Mouse (Mus musculus) heart, postnatal 25 days (tissue): Measurements from ENCODE around the gene Pon1. TPM values are rescaled to one million over a fixed set of nuclear protein-coding genes. Genes with fewer than 3 reads are reported as not detected.
"Not testable (repeated sequence)": the region's sequence is repeated elsewhere in the genome, so short reads cannot be mapped to it uniquely, and the experiment has no call there.

Source experiments
- DNase-seq: peaks from one replicate; pipeline ENCODE4 v3.0.0; 2022; ENCODE audit warnings: low spot score
- intact Hi-C: fragments of 180-260 bp; cut with DNase I; formaldehyde crosslinking; loops from one replicate; pipeline ENCODE4 v1.15.1; 2025
- total RNA-seq, 2 experiments: library from RNA; stranded (reverse); gene quantifications; 2 replicates each; pipeline ENCODE4 v1.2.3; 2021

The Pon1 gene
- total RNA-seq, result not detected

DNA sequence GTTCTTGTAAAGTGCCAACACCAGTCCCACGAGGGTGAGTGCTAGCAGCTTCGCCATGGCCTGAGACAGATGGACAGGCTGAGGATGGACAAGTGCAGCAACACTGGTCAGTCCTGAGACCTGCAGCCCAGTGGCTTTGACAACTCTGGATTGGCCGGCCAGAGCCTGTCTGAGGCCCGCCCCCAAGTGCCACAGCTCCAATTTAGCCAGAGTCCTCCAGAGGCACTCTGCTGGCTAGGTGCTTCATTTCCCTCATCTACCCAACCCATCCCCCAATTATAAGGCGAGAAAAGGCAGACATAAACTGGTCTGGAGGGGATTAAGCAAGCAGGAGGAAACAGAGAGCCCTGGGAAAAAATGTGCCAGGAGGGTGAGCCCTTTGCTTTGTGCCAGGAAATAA lies at the start of gene Pon1:
Pon1 (minus strand) TSS at position 254 of the 400 bp plus-strand sequence.
- no peak for DNase-seq
- intact Hi-C loops, result no loop called here

DNA sequence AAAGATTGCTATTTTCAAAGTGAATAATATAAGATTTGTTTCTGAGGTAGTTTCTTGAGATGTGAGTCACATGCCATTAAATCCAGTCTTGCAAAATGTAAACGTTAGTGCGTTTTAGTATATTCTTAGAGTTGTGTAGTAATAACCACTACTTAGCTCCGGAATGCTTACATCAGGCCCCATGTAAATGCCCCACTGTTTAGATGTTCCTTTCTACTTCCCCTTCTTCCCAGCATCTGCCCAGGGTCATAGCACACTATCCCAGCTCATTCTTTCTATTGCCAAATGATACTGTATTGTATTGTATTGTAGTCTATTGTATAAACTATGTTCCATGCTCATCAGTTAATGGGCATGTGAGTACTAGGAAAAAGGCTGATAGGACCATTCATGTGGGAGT lies 45.1 kb upstream of the Pon1 start:
- intact Hi-C loops, result no loop called here

DNA sequence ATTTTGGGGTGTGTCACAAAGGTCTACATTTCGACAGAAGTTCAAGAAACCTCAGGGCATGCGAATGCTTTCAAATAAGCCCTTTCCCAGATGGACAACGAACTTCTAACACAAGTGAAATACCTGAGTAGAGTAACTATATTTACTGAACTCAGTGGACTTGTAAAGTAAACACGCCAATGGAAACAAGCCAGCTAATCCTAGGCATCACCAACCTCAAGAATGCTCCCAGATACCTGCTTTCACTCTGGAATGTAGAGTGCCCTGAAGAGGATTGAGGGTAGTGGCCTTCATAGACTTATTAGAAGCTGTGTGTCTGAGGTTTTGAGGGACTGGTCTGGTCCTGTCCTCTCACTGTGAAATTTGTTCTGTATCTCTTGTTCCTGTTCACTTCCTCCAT lies 43.8 kb upstream of the Pon1 start:
- intact Hi-C loops, result no loop called here
- no peak for DNase-seq

More for the DNA sequence above, 45.1 kb upstream of the Pon1 start:
- no peak for DNase-seq

DNA sequence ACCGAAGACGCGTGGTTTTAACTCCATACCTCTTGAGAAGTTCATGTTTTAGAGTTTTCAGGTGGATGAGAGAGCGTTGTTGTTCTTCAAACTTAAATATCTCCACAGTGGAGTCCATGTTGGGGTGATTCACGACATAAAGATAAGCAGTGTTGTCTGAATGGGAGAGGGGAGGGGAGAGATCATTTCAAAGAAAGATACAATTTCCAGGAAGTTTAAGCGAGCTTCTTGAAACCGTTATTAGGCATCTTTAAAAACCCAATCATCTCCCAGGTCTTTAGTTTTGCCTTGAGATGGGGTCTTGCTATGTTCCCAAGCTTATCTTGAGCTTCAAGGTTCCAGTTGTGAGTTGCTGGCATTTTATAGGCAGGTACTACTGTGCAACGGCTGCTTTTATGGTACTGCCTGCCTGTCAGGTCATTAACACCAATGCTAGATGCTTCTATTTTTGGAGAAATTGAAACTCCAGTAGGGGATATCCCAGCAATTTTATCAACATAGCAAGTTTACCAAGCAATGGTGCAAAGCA lies 43.2 kb upstream of the Pon1 start:
- intact Hi-C loops, result no loop called here
- no peak for DNase-seq

DNA sequence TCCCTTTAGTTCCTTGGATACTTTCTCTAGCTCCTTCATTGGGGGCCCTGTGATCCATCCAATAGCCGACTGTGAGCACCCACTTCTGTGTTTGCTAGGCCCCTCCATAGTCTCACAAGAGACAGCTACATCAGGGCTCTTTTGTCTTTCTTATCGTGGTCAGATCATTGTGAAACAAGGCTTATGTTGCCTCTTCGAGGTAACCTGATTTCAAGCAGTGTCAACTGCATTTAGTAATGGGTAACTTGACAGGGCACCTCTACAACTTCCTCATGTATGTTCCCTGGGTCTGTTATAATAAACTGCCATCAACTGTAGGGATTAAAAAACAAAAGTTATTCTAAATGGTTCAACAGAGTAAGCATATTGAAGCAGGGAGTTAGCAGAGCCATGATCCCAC lies 40.8 kb upstream of the Pon1 start:
- DNase-seq, result no peak
- intact Hi-C loops, result no loop called here

DNA sequence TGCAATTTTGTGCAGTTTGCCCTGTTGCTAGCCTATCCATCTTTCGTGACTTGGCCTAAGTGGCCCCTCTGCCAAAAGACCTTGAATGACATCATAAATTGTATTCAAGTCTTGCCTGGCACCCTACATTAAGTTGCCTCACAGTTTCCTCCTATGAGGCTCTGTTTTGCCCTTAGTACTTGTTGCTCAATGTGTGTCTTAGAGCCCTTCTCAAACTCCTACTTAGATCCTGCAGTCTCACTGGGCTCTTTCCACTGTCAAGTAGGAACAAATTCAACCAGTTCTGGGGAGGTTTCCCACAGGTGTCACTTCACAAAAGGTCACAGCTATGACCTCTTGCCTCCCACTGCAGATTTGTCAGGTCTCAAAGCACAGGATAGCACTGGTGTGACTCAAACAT lies 40.1 kb upstream of the Pon1 start:
- intact Hi-C loops, result no loop called here
- DNase-seq, result no peak

DNA sequence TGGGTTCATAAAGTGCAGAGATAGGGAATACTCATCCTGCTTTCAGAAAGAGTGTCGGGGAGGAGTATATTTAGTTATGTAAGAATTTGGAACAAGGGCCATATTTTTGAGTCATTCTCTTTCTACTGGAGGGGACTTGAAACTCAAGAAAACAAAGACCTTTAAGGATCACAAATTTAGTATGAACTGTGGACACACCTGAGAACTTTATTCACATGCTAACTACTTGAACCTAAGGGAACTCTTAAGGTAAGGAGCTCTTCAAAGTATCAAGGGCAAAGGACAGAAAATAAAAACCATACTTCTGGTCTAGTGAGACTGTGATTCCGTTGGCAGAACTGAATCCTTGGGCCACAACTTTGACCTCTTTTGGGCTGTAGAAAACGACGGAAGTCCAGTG lies 38.3 kb upstream of the Pon1 start:
- DNase-seq, result no peak
- intact Hi-C loops, result no loop called here

DNA sequence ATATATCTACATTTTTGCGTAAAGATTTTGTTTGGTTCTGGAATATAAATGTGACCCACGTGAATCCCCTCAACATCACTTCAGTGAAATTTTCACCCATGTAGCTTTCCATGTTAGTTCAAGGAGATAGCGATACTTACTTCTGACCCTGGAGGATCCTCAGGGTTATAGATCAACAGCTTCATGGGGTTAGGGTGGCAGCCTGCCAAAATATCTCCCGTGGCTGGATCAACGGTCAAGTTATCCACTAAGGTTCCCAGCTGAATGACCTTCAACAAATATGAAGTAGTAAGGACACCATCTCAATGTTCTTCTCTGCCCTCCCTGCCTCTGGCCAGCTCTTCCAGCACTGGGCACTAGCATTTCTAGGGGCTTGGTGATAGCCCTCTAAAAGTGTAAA lies 36.5 kb upstream of the Pon1 start:
- intact Hi-C loops, result no loop called here

DNA sequence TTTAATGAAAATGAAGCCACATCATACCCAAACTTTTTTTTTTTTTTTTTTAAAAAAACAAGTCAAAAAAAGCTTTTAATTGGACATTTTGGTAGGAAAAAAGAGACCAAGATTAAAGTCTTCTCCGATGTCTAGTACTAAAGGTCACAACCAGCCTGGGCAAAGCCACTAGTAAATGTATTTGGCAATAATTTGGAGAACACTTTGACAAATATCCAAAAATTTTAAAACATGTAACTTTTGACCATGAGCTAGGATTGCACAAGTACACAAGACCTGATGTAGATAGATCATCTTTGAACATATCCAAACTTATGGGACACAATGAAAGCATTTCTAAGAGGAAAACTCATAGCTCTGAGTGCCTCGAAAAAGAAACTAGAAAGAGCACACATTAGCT lies 29.8 kb upstream of the Pon1 start:
- DNase-seq, intact Hi-C loops: not testable (repeated sequence)

More for the DNA sequence above, 36.5 kb upstream of the Pon1 start:
- DNase-seq, result no peak

DNA sequence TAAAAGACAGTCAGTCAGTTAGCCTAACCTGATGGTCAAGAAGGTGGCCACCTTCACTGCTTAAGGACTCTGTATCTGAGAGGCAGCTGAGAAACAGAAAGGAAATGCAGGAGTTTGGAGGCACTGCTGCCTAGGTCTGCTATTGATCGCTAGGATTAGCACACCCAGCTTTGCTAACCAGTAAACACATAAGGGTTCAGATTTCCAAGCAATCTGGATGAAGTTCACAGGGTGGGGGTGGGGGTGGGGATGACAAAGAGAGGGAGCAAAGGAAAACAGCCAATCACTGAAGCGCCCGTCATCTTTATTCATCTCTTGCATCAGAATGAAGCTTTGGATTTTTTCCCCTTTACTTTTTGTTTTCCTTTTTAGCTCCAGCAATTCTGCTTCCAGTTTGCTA lies 28.3 kb upstream of the Pon1 start:
- DNase-seq, result no peak
- intact Hi-C loops, result no loop called here

DNA sequence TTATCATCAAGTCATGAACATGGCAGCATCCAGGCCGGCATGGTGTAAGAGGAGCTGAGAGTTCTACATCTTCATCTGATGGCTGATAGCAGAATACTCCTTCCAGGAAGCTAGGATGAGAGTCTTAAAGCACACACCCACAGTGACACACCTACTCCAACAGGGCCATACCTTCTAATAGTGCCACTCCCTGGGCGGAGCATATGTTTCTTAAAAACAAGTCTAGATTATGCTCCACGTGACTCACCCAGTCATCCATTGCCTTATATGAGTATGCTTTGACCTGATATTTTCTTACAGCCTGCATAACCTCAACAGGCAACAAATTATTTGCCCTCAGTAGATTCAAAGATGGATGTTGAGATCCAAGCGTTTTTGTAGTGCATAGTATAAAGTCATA lies 24.4 kb upstream of the Pon1 start:
- DNase-seq, result no peak
- intact Hi-C loops, result no loop called here

DNA sequence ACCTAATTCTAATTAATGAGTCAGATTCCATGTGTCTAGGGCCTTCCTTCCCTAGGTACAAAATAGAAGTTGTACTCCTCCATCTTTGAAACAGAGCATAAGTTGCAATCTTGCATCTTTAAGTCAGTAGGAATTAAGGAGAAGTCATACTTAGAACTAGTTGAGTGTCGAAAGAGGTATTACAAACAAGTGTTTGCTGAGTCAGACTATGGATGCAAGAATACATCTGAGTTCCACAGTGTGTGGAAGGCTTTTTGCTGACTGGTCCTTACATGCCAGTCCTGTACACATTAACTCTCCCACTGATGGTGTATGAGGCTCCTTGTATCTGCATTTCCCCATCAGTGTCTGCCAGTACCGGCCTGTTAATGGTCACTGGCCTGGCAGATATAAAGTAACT lies 14.1 kb upstream of the Pon1 start:
- intact Hi-C loops, result no loop called here
- no peak for DNase-seq

DNA sequence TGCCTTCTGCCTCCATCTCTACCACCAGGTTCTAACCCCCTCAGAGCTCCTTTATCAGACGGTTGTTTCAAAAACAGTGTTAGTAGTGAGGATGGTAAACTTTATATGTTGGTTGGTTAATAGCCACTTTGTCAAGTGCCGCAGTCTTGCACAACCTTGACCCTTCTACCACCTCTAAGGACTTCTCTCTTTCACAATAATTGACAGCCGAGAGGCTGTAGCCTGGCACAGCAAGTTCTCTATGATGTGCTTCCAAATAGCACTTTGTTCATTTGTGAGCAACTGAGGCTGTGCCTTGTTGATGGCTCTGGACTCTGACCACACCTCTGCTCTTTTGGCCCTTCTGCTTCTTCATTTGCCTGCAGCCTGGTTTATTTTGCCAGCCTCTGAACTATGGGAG lies 6.2 kb upstream of the Pon1 start:
- intact Hi-C loops, result loop anchor here (5.0 kb wide), 1 partner anchor 33 kb away; no protein-coding TSS in a partner anchor
- no peak for DNase-seq

DNA sequence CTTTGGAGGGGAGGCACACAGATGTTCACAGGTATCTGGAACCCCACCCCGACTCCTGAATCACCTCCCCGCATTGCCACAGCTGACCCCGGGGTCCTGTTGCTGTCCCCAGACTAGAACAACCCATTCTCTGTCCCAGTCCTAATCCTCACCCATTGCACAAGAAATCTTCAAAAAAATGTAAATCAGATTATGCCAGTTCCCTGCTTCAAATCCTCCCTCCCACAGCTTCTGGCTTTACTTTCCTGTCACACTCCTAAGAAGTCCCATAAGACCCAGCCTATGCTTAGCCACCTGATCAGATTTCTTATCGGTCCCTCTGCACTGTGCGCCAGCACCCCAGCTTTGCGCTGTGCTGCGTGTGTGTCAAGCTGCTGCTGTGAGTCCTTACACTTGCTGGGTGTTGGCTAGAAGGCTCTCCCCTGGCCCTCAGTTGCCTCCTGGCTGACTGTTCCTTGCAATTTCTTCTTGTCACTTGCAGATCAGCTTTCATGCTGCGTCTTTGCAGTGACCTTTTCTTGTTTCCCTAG lies 5.7 kb upstream of the Pon1 start:
- intact Hi-C loops, result no loop called here
- no peak for DNase-seq

DNA sequence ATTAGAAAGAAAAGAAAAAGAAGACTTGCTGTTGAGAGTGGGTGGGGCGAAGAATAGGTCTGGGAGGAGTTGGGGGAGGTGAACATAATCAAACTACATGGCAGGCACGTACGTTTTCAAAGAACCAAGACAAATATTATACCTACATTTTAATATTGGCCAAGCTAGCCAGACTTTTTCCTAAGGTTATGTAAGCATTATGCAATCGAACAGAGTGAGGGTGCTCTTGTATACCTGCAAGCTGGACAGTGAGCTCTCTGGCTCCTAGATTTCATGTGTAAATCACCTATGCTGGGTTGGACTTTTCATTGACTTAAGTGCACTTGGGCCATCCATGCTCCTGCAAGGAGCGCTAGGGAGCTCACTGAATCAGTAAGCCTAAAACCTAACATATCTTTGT lies 4.8 kb upstream of the Pon1 start:
- DNase-seq, result no peak
- intact Hi-C loops, result no loop called here

DNA sequence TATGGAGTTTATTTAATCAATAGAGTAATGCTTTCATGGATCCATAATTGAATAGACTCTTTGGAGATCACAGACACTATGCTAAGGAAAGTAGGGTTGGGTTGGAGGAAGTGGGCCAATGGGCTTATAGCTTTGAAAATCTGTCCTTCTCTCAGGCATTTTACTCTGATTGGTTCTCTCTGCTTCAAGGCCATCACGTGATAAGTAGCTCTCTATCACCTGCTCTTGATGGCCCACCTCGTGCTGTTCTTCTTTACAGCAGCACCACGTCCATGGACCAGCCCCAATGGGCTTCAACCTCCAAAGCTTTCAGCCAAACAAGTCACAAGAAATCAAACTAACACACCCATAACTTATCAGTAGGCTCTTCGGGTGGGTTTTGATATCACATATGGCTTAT lies 3.0 kb downstream of the Pon1 start:
- DNase-seq, result no peak
- intact Hi-C loops, result no loop called here

DNA sequence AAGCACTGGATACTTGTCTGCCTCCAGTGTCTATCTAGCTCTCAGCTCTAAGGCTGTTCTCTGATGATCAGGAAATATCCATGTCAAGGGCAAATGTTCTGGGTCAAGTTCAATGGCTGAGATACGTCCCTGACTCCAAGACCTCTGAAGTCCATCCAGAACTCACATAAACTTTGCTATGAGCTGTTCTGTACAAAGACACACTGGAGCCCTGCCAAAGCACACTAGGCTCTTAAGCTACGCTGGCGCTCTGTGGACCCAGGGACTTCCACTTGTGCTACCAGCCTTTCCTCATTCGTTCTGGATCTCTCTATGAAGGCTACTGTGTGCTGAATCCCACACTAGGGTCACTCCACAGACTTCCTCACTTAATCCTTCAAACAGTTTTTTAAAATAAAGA lies 4.2 kb downstream of the Pon1 start:
- intact Hi-C loops, result no loop called here
- no peak for DNase-seq

DNA sequence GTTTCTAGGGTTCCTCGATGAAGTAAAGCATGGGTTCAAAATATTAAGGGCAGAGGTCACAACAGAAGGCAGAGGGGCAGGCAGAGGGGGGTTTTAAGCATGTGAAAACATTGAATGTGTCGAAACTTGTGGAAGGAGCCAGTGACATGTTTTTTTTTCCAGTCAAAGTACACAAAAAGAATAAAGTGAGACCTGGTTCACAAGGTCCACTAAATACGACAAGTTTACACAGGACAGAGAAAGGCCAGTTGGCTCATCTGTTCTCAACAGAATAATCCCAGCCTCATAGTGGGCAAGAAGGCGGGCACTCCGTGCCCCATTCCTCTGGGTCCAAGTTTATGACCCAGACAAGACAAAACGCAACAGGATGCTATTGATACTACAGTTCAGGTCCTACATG lies 4.8 kb downstream of the Pon1 start:
- intact Hi-C loops, result no loop called here
- no peak for DNase-seq

DNA sequence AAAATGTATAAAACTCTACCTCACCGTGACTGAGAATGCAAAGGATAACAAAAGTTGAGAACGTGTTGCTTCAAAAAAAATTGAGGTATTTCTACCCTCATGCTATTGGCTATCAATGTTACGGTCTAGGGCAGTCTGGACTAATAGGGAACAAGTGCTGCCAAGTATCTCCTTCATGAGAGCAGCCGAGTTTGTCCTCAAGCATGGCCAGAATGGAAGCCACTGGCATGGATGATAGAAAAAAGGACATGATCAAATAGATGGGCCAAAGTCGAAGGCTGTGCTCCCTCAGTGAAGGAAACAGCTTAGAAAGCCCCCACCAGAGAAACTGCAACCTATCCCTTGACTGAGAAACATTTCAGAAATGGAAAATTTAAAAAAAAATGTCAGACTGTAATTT lies 5.7 kb downstream of the Pon1 start:
- DNase-seq, result no peak
- intact Hi-C loops, result no loop called here

DNA sequence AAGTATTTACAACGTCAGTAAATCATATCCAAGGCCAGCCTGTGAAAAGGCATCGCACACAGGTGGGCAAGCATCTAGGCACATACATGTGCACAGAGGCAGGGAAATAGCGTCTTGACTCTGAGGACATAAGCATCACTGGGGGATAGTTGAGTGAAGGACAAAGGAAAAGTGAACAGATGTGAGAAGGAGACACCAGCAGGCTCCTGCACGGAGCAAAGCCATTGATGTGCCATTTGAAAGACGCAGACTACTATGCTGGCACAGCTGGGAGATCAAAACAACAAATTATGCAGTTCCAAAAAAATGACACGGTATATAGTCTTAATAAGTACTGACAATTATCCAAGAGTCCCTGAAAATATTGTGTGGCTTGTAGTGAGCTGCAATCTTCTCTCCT lies 6.2 kb downstream of the Pon1 start:
- DNase-seq, result no peak
- intact Hi-C loops, result no loop called here

DNA sequence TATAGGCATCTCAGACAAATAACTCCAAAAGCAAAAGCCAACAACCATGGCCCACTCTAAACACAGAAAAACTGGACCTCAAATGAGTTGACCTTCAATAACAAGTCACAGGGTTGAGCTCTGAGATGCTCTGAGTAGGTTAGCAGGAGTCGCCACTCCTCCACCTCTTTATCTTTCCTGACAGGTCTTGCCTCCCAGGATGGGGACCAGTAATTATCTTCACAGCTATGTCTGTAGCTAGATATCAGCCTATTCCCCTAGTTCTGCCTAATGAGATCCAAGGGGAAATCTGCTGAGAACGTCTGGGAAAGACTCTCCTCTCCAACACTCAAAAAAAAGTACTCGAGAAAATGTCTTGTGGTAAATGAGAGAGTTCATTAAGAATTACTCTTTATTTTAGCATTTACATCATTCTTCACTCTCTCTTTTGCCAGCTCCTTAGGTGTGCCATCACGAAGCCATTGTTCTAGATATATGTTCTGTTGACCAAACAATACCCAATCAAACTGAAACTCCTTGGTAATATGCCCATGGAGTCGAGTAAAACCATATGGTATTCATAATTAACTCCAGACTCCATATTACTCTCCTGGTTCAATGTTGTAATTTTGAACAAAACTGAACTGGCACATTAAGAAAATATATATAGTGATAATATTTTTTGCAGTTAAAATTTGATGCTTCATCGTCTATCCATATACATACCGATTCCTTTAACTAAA lies 7.4 kb downstream of the Pon1 start:
- intact Hi-C loops, result no loop called here
- DNase-seq, result no peak

DNA sequence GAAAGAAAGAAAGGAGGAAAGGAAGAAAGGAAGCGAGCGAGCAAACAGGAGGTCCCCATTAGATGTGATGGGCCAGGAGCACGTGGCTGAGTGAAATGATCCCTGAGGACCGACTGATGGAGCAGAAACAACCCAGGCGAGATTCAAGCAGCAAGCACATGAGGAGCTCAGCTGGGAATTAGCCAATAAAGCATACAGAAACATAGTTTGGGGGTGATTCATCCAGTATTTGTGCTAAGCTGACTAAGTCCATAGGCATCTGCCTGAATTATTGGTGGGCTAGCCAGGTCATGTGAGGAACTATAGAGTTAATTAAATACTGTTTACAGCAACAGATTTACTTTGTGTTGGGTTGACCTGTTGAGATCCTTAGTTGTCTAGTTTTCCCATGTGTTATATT lies 13.1 kb downstream of the Pon1 start:
- DNase-seq, result no peak
- intact Hi-C loops, result no loop called here
